Mouse (Mus musculus) testis, postnatal 10 days (tissue): ENCODE results near the gene Pgrmc1.

Experiments
- DNase-seq: peaks from one replicate; pipeline ENCODE4 v3.0.0; 2021; ENCODE audit warnings: low spot score

Pgrmc1 gene

DNA sequence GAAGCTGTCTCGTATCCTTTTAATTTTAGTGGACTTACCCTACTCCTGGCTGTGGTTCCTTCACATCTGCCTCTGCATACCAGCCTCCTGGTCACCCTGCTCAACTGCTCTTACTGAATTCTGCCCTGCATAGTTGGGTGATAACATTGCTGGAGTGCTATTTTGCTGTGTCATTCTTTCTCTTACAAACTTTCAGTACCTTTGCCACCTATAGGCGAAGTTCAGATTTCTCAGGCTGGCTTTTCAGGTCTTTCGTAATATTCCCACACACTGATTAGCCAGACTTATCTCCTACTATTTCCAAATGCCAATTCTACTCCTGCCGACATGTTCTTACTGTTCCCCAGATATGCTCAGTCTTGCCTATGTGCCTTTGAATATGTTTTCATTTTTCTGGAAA is 6.0 kb downstream of the Pgrmc1 start:
- DNase-seq = no peak

DNA sequence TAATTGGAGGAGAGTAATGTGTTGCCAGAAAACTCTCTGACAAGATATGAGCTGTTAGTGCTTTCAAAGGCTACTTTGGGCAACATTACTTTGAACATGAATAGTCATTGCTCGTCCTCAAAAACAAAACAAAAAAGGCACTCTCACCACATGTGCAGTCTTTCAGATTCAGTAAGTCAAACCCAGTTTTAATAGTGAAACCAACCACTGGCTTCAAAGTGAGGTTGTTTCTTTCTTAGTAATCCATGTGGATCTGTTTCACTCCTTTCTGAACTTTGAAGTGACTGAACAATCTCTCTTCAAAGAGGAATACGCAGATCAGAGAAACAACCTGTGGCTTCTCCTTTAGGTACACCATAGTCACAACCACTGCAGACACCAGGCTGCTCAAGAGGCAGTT is 11.1 kb downstream of the Pgrmc1 start:
- no peak for DNase-seq

DNA sequence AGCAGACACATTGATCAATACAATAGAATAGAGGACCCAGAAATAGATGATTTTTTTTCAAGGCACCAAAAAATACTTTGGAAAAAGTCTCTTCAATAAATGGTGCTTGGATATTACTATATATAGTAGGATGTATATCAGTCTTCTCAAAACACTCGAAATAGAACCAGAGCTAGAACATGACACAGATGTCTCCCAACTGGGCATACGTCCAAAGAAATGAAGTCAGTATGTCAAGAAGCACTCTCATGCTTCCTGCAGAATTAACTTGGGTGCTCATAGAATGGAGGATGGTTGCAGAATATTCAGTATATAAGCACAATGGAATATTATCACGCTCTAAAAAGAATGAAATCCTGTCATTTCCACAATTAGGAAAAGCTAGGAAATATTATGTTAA is 30.1 kb downstream of the Pgrmc1 start:
- no peak for DNase-seq

DNA sequence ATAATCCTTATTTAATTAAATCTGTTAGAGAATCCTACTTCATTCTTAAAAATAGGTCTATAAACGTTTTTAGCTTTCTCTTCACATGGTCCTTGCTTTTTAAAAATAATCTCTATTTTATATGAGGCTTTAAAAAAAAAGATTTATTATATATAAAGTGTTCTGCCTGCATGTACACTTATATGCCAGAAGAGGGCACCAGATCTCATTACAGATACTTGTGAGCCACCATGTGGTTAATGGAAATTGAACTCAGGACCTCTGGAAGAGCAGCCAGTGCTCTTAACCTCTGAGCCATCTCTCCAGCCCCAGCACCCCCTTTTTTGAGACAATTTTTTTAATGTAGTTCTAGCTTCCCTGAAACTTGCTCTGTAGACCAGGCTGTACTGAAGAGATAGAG is 32.8 kb downstream of the Pgrmc1 start:
- DNase-seq = no peak

DNA sequence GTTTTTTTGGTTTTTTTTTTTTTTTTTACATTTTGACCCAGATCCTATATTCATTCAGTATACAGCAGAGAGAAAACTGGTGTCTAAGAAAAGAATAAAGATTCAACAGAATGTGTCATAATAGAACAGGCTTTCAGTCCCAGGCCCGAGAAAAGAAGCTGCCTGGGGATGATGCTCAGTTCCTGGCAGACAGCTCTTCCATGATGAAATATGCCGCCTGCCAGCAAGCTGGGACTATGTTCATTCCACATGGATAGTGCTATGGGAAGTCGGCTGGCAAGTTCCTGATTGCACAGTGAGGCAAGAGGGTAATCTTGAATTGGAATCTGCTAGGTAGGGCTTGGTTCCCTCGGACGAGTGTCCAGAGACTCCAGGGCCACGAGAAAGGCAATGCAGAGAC is 42.0 kb downstream of the Pgrmc1 start:
- DNase-seq = no peak

DNA sequence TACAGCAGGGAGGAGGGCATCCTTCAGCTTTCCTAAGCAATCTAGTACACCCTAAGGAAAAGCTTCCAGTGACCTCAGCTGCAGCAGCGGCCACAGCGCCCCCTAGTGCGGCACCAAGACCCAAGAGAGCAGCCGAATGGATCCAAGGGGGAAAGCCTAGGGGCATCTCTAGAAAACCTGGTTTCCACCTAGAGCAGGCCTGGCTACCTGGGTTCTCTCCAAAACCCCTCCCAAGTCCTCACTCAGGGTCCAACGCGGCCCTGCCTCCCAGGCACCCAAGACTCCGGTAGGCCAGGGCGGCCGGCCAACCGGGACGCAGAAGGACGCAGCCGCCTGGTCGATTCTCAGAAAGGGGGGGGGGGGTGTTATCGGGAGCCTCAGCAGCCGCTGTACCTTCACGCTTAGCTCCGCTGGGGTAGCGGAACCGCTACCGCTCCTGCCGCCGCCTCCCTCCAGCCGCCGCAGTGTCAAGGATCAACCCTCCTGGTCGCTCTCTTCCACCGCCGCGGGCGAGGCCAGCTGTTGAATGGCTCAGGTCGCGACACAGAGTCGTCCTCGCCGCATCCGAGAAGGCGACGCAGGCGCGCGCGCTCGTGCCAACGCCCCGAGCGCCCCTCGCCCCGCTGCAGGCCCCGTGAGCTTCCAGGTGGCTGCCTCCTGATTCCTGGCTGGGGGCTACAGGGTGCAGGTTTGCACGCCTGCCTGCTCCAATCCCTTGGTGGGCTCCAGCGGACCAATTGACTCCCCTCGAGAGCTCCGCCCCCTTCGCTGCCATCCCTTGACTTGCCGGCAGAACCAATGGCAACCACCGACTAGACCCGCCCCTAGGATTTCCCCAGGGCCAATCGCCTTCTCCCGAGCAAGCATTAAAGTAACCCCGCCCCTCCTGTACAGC is 46.9 kb downstream of the Pgrmc1 start, which contains the start of gene Akap17b:
Gene Akap17b (minus strand): TSS at position 739 of the 895 bp plus-strand sequence.
- peak; percentile 87 for DNase-seq
